Mouse (Mus musculus) midbrain, embryonic 14.5 days (tissue): Measurements from ENCODE around the gene Dgat2. TPM values are rescaled to one million over a fixed set of nuclear protein-coding genes. Genes with fewer than 3 reads are reported as not detected.
A peak's percentile ranks its signal among the peaks of the same experiment; 100 is the strongest.

Experiments used
- ATAC-seq: fragments of 200-750 bp; cut with Nextera tagmentation; 2 replicates; pipeline ENCODE4 v1.8.0; 2017; ENCODE audit warnings: moderate number of reproducible peaks, moderate library complexity; ENCODE audit not compliant: low FRiP score, low TSS enrichment
- DNase-seq: peaks from one replicate; pipeline ENCODE4 v3.0.0-alpha.2; 2015
- H3K27ac ChIP-seq: fragments of 300-500 bp; sonication (generic); replicated peaks from 2 replicates; pipeline ENCODE4 v1.5.1; 2014; ENCODE audit warnings: mild to moderate bottlenecking, low read depth, low read length, moderate library complexity
- H3K27me3 ChIP-seq: fragments of 300-500 bp; sonication (generic); 2 replicates; pipeline ENCODE4 v1.6.1; 2014; ENCODE audit warnings: low read length, control low read depth, mixed read lengths; ENCODE audit not compliant: control insufficient read depth, insufficient read depth
- H3K36me3 ChIP-seq: fragments of 300-500 bp; sonication (generic); 2 replicates; pipeline ENCODE4 v1.6.1; 2014; ENCODE audit warnings: low read length, control low read depth; ENCODE audit not compliant: control insufficient read depth, insufficient read depth
- H3K4me1 ChIP-seq: fragments of 300-500 bp; sonication (generic); 2 replicates; pipeline ENCODE4 v1.6.1; 2014; ENCODE audit warnings: mild to moderate bottlenecking, antibody characterized with exemption, low read length, control low read depth; ENCODE audit not compliant: control insufficient read depth, insufficient read depth
- H3K4me2 ChIP-seq: fragments of 300-500 bp; sonication (generic); 2 replicates; pipeline ENCODE4 v1.6.1; 2014; ENCODE audit warnings: mild to moderate bottlenecking, low read length, moderate library complexity
- H3K4me3 ChIP-seq: fragments of 300-500 bp; sonication (generic); replicated peaks from 2 replicates; pipeline ENCODE4 v1.5.1; 2014; ENCODE audit warnings: low read depth, low read length
- H3K9ac ChIP-seq: fragments of 300-500 bp; sonication (generic); replicated peaks from 2 replicates; pipeline ENCODE4 v1.6.1; 2014; ENCODE audit warnings: mild to moderate bottlenecking, low read length, moderate library complexity
- H3K9me3 ChIP-seq: fragments of 300-500 bp; sonication (generic); 2 replicates; pipeline ENCODE4 v1.6.1; 2016; ENCODE audit warnings: low read length, control low read depth, mixed read lengths; ENCODE audit not compliant: control insufficient read depth
- WGBS: fragments of 180-500 bp; shearing (Covaris S2); extraction: QIAGEN DNeasy Blood & Tissue Kit; methylation state at CpG from one replicate; pipeline ENCODE4 v1.1.7; 2014; 5-methylcytosine and 5-hydroxymethylcytosine counted together
- polyA plus RNA-seq: library from polyadenylated mRNA; unstranded; fragments of >200 nt; fragmentation: Nextera tagmentation; extraction: Ambion mirVana; gene quantifications from 2 replicates; pipeline ENCODE4 v1.2.1, GENCODE M21; 2014

Dgat2 gene
- polyA plus RNA-seq, 1 experiment from 2014 or later: 15.1 TPM

DNA sequence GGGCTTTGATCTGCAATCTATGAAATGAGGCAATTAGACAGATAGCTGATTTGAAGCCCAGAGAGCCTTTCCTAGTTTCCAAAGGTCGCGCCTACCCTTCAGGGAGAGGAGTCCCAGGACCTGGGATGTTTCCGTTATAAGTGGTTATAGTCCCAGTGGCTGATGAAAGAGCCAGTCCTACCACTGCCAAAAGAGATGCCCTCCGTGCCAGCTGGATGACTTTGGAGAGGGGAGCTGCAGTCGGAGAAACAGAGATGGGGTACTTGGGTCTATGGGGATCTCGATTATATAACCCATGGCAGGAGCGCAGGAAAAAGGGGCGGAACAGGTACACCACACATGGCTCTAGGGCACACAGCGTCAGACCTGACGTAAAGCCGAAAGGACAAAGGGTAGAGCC is 20.6 kb downstream of the Dgat2 start:
- Histone ChIP-seq H3K36me3 (no peaks in the 10 kb centered on the region), H3K27me3 (no peaks in the 10 kb centered on the region), H3K4me1 (no peaks in the 10 kb centered on the region), H3K9me3 (no peaks in the 10 kb centered on the region), H3K4me2 (no peak overlapping the region), H3K9ac (no peak overlapping the region), H3K27ac (no peak overlapping the region), H3K4me3 (no peak overlapping the region)
- ATAC-seq: no peak
- 90% methylated on average over 11 of the region's 11 CpGs for WGBS
- DNase-seq: no peak

DNA sequence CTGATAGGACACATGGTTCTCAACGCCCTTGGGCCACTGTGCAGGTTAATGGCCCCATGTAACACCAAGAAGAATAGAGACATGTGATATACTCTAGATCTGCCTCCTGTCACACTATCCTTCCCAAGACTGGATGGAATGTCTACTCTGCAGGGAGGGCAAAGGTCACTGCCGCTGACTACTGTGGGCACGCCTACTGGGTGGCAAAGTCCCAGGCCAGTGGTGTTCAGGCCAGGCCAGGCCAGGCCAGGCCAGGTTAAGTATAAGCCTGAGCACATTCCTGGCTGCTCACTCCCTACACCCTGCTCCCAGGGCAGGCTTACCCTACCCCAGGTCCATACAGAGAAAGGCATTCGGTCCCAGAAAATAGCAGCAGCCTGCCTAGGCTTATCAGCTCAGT is 21.0 kb downstream of the Dgat2 start:
- Histone ChIP-seq H3K9ac (no peak overlapping the region), H3K4me1 (no peaks in the 10 kb centered on the region), H3K27ac (no peak overlapping the region), H3K4me3 (no peak overlapping the region), H3K27me3 (no peaks in the 10 kb centered on the region), H3K4me2 (no peak overlapping the region), H3K36me3 (no peaks in the 10 kb centered on the region), H3K9me3 (no peaks in the 10 kb centered on the region)
- ATAC-seq (no peak), DNase-seq (no peak)
- 47% methylated on average over 4 of the region's 4 CpGs for WGBS

DNA sequence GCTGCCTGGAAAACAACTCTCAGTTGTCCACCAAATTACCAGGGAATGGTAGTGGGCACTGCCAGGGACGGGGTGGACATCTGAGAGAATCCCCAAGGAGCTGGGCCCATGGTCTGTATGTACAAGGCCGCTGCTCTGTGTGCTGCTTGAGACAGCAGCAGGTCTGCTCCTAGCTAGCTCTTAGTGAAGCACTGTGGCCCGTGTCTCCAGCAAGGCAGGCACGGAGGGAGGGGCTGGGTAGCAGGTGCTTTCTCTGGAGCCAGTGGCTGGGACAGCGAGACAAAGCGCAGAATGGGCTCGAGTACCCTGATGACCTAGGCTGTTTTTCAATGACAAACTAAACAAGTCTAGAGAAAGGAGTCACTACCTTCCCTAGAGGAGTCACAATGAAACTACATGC is 21.5 kb downstream of the Dgat2 start:
- H3K27me3 ChIP-seq: no peaks in the 10 kb centered on the region
- H3K9ac ChIP-seq: no peak overlapping the region
- no peak overlapping the region for H3K4me2 ChIP-seq
- ATAC-seq (no peak), DNase-seq (no peak)
- no peaks in the 10 kb centered on the region for H3K36me3 ChIP-seq
- no peak overlapping the region for H3K27ac ChIP-seq
- WGBS: 76% methylated on average over 7 of the region's 7 CpGs
- no peaks in the 10 kb centered on the region for H3K4me1 ChIP-seq
- no peak overlapping the region for H3K4me3 ChIP-seq
- H3K9me3 ChIP-seq: no peaks in the 10 kb centered on the region

DNA sequence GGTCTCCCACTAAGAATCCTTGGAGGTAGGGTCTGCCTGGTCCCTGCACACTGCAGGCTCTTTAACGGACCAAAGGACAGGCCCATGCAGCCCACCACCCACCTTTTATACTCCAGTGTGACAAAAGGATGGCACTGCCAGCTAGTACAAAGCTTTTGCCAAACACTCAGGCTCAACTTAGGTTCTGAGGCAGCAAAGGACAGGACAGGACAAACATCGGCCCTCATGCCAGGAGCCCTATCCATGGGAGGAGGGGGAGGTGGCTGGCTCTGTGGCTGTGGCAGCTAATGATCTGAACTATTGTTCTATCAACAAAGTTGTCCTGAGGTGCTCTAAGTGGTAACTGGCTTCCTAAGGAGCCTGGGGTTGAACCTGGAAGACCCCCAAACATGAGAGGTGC is 23.1 kb downstream of the Dgat2 start:
- H3K4me2 ChIP-seq: no peak overlapping the region
- no peaks in the 10 kb centered on the region for H3K9me3 ChIP-seq
- 84% methylated on average over 2 of the region's 2 CpGs for WGBS
- H3K36me3 ChIP-seq: no peaks in the 10 kb centered on the region
- no peak overlapping the region for H3K27ac ChIP-seq
- DNase-seq: no peak
- H3K27me3 ChIP-seq: no peaks in the 10 kb centered on the region
- no peak overlapping the region for H3K9ac ChIP-seq
- peaks cover 6% of the 10 kb centered on the region; the same call in 1 of the 2 replicates for H3K4me1 ChIP-seq
- no peak for ATAC-seq
- H3K4me3 ChIP-seq: no peak overlapping the region

DNA sequence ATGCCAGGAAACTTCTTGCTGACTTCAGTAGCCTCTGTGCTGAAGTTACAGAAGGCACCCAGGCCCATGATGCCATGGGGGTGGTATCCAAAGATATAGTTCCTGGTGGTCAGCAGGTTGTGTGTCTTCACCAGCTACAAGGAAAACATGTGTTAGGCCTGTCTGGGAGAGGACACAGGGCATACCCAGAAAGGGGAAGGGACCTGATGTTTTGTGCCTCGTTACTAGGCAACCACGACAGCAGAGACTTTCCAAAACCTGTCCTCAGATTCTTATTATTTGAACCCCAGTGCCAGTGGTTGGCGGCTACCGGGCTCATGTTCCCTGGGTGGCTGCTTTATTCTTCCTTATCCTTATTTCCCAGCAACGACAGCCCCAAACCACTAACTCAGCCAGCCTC is 23.6 kb downstream of the Dgat2 start:
- H3K36me3 ChIP-seq: no peaks in the 10 kb centered on the region
- H3K27me3 ChIP-seq: no peaks in the 10 kb centered on the region
- DNase-seq (no peak), ATAC-seq (no peak)
- peaks cover 6% of the 10 kb centered on the region; the same call in 1 of the 2 replicates for H3K4me1 ChIP-seq
- H3K9ac ChIP-seq: no peak overlapping the region
- no peaks in the 10 kb centered on the region for H3K9me3 ChIP-seq
- H3K4me2 ChIP-seq: no peak overlapping the region
- WGBS: 49% methylated on average over 5 of the region's 5 CpGs
- no peak overlapping the region for H3K4me3 ChIP-seq
- H3K27ac ChIP-seq: no peak overlapping the region

DNA sequence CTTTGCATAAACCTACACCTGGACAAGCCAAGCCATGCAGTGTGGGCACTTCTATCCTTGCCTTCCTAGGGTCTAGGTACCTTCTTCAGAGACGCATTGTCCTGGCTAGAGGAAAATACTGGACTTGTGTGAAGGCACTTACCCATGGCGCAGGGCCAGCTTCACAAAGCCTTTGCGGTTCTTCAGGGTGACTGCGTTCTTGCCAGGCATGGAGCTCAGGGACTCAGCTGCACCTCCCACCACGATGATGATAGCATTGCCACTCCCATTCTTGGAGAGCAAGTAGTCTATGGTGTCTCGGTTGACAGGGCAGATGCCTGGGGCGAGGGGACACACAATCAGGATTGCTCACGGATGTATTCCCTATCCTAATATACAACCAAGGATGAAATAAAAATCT is 24.5 kb downstream of the Dgat2 start:
- no peaks in the 10 kb centered on the region for H3K36me3 ChIP-seq
- DNase-seq (no peak), ATAC-seq (no peak)
- no peak overlapping the region for H3K9ac ChIP-seq
- H3K9me3 ChIP-seq: no peaks in the 10 kb centered on the region
- no peak overlapping the region for H3K27ac ChIP-seq
- H3K27me3 ChIP-seq: no peaks in the 10 kb centered on the region
- H3K4me1 ChIP-seq: peaks cover 6% of the 10 kb centered on the region; the same call in 1 of the 2 replicates
- H3K4me3 ChIP-seq: no peak overlapping the region
- H3K4me2 ChIP-seq: no peak overlapping the region
- WGBS: 89% methylated on average over 8 of the region's 8 CpGs

- no peak for DNase-seq
- Histone ChIP-seq H3K27ac (no peak overlapping the region), H3K4me1 (peaks cover 6% of the 10 kb centered on the region; the same call in 1 of the 2 replicates), H3K4me2 (no peak overlapping the region), H3K9me3 (no peaks in the 10 kb centered on the region), H3K36me3 (no peaks in the 10 kb centered on the region), H3K4me3 (no peak overlapping the region), H3K27me3 (no peaks in the 10 kb centered on the region), H3K9ac (no peak overlapping the region)
- 91% methylated on average over 10 of the region's 10 CpGs for WGBS
- ATAC-seq: no peak
Measured at GRCm38 (mm10) chr7:99156737-99157136, 25.8 kb downstream of the Dgat2 start.

DNA sequence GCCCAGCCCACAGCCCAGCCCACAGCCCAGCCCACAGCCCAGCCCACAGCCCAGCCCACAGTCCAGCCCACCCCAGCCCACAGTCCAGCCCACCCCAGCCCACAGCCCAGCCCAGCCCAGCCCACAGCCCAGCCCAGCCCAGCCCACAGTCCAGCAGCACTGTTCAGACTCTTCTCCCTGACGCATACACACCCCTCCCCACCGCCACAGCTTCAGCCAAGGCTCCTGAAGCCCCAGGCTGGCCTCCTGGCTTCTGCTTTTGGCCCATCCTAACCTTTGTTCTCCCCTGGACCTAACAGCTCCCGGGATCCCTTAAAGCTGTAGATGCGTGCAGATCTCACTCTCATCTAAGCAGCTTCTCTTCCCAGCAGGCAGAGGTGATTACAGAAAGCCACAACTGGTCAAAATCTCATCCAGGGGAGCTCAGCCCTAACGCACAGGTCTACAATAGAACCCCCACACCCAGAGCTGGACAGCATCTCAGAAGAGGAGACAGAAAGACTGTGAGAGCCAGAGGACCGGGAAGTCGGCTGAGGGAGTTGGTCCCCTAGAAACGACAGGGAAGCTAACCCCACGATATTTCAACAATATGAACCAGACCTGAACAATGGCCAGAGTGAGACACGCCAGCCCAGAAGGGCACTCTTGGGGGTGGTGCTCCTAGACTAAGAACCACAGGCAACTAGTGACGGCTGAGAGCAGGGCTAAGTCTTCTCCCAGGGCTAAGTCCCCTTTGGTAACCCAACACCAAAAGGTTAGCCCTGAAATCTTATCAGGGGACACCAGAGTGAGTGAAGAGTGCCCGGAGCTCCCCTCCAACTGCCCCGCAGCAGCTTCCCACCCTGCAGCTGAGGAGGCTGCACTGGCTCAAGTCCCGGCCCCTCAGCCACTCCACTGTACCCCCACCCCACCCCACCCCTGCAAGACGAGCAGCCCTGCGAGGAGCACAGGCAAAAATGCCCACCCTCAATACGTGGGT is 26.9 kb downstream of the Dgat2 start:
- 21% methylated on average over 17 of the region's 17 CpGs for WGBS
- Histone ChIP-seq H3K4me2 (peak overlapping the region; percentile 40), H3K4me3 (no peak overlapping the region), H3K27ac (no peak overlapping the region), H3K4me1 (peaks cover 6% of the 10 kb centered on the region; the same call in 1 of the 2 replicates), H3K9me3 (no peaks in the 10 kb centered on the region), H3K9ac (no peak overlapping the region), H3K27me3 (no peaks in the 10 kb centered on the region), H3K36me3 (no peaks in the 10 kb centered on the region)
- DNase-seq (peak; percentile 62), ATAC-seq (peak; percentile 50; the same call in 1 of the 2 replicates)

GRCm38 (mm10) chr7:99154648-99155151 is 27.8 kb downstream of the Dgat2 start:
- H3K27me3 ChIP-seq: no peaks in the 10 kb centered on the region
- H3K4me3 ChIP-seq: no peak overlapping the region
- H3K27ac ChIP-seq: no peak overlapping the region
- no peak for DNase-seq
- 58% methylated on average over 8 of the region's 8 CpGs for WGBS
- no peak overlapping the region for H3K4me2 ChIP-seq
- peaks cover 6% of the 10 kb centered on the region; the same call in 1 of the 2 replicates for H3K4me1 ChIP-seq
- H3K9ac ChIP-seq: no peak overlapping the region
- no peaks in the 10 kb centered on the region for H3K36me3 ChIP-seq
- ATAC-seq: no peak
- H3K9me3 ChIP-seq: no peaks in the 10 kb centered on the region
